Mouse (Mus musculus) CD8-positive naive resting alpha-beta T cell, adult 2 months (primary cell): ENCODE data around the gene Nfatc2.

ENCODE experiments used
- DNase-seq, 2 experiments: peaks; one replicate each; pipeline ENCODE4 v3.0.0; 2022; ENCODE audit warnings: low read depth in 2 of 2, low spot score in 2 of 2

Nfatc2 gene

GRCm38 (mm10) chr2:168444126-168444525 is 157.3 kb downstream of the Nfatc2 start:
- no peak for DNase-seq

GRCm38 (mm10) chr2:168441494-168441893 is 160.0 kb downstream of the Nfatc2 start:
- no peak for DNase-seq

- DNase-seq, result no peak
Observed at GRCm38 (mm10) chr2:168440918-168441328, 160.5 kb downstream of the Nfatc2 start.

DNA sequence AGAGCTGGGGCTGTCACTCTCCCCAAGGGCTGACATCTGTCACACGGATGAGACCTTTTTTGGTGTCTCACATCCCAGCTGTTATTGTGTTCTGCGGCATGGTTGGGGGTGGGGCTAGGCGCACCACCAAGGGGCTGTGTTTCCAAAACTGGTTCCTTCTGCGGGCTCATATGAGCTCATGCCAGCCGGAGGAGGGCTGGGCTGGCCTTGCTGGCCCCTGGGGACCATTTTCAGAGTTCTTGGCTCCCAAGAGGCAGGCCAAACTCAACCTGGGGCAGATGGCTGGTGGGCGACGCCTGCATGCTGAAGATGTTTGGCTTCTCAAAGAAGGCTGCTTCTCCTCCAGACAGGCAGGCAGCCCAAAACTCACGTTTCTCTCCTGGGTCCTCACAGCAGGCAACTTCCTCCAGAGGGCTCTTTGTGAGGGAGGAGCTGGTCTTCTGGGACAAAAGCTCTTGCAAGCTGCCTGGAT is 162.4 kb downstream of the Nfatc2 start:
- DNase-seq, result no peak

DNA sequence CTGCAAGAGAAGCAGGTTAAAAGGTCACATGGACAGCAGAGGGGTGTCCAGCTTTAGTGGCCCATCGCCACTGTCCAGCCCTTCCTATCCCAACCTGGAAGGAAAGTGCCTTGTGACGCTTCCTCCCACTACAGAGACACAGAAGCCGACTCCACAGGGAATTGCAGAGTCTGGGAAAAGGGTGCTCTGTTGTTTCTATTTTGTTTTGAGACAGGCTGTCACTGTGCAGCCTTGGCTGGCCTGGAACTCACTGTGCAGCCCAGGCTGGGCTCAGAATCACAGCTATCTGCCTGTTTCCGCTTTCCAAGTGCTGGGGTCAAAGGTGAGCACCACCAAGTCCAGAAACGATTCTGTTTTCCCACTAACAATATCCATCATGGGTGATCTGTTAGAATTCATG is 167.3 kb downstream of the Nfatc2 start:
- no peak for DNase-seq

GRCm38 (mm10) chr2:168433392-168433791 is 168.1 kb downstream of the Nfatc2 start:
- DNase-seq, result no peak

- no peak for DNase-seq
Observed at GRCm38 (mm10) chr2:168432394-168432793, 169.1 kb downstream of the Nfatc2 start.

- no peak for DNase-seq
Observed at GRCm38 (mm10) chr2:168429598-168429997, 171.9 kb downstream of the Nfatc2 start.

DNA sequence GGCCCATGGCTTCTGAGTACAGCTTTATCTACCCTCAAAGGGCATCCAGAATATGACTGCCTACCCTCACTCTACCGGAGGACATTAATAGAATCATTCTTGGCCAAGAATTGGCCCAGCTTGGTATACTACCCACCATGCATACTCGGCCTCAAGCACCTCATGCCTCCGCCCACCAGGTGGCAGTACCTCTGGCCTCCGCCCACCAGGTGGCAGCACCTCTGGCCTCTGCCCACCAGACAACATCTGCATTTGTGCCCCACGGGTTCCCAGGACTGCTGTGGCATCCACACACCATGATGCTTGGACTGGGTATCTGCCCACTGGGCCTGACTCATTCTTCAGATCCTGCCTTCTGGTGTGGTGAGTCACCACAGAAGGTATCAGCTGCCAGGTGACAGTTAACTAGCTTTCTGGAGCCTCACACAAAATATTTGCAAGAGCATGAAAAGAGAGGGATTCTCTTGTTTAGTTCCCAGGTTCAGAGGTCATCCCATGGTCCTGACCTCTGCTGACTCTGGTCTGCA is 173.0 kb downstream of the Nfatc2 start:
- DNase-seq, result no peak
